Mouse (Mus musculus) kidney, adult 2 months (tissue): ENCODE results near the gene Ptprg. TPM values are rescaled to one million over a fixed set of nuclear protein-coding genes. Genes with fewer than 3 reads are reported as not detected.

Experiments
- DNase-seq: peaks from one replicate; pipeline ENCODE4 v3.0.0; 2021
- H3K27ac ChIP-seq: fragments of 200-500 bp; 2 replicates; pipeline ENCODE4 v1.5.1; 2012; ENCODE audit warnings: low read depth, low read length, control low read depth, inconsistent platforms; ENCODE audit not compliant: insufficient read depth
- H3K27me3 ChIP-seq: fragments of 200-500 bp; replicated peaks from 2 replicates; pipeline ENCODE4 v1.6.1; 2012; ENCODE audit warnings: mild to moderate bottlenecking, moderate library complexity, low read length, inconsistent platforms; ENCODE audit not compliant: control insufficient read depth, insufficient read depth
- H3K36me3 ChIP-seq: fragments of 200-500 bp; 2 replicates; pipeline ENCODE4 v1.6.1; 2012; ENCODE audit warnings: mild to moderate bottlenecking, moderate library complexity, low read length, inconsistent platforms; ENCODE audit not compliant: control insufficient read depth, insufficient read depth
- H3K4me1 ChIP-seq: fragments of 200-500 bp; 2 replicates; pipeline ENCODE4 v1.6.1; 2011; ENCODE audit warnings: low read length; ENCODE audit not compliant: control insufficient read depth, insufficient read depth
- H3K4me3 ChIP-seq: fragments of 200-500 bp; 2 replicates; pipeline ENCODE4 v1.5.1; 2011; ENCODE audit warnings: mild to moderate bottlenecking, low read depth, low read length, control low read depth; ENCODE audit not compliant: insufficient read depth
- CTCF ChIP-seq: fragments of 200-500 bp; conservative IDR thresholded peaks from 2 replicates; pipeline ENCODE4 v1.5.1; 2011; ENCODE audit warnings: low read depth, mild to moderate bottlenecking, control low read depth, low read length, moderate library complexity, mixed read lengths; ENCODE audit not compliant: insufficient read depth, insufficient read length
- POLR2A ChIP-seq: fragments of 200-500 bp; IDR thresholded peaks from one replicate; pipeline ENCODE4 v1.6.1; 2011; ENCODE audit warnings: low read depth, low read length, control low read depth
- WGBS: fragments of 180-500 bp; shearing (Covaris S2); methylation state at CpG from one replicate; pipeline ENCODE4 v1.1.7; 2018; 5-methylcytosine and 5-hydroxymethylcytosine counted together
- polyA plus RNA-seq: library from polyadenylated mRNA; depleted of rRNA; stranded (reverse); fragments of >200 nt; gene quantifications from 2 replicates; pipeline ENCODE4 v1.2.3, GENCODE M21; 2012

Gene Ptprg
- polyA plus RNA-seq, 1 experiment, result 39.2 TPM

DNA sequence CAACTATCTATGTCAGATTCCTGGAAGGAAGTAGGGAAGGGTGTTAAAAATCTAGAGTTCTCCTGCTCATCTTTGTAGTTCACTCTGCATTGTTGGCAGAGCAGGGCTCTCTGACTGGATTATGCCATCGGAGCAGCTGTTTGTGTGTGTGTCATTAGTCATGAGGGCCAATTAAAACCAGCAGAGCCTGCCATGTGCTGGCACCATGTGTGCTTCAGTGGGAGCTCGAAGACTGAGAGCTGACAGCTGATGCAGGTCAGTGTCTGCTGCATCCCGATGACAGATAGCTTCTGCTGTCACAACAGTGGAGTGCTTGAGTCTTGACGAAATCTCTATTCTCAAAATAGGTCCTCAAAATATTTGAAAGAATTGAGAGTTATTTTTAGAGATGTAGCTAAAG lies 631.7 kb downstream of the Ptprg start:
- WGBS, result 80% methylated on average over 4 of the region's 4 CpGs

DNA sequence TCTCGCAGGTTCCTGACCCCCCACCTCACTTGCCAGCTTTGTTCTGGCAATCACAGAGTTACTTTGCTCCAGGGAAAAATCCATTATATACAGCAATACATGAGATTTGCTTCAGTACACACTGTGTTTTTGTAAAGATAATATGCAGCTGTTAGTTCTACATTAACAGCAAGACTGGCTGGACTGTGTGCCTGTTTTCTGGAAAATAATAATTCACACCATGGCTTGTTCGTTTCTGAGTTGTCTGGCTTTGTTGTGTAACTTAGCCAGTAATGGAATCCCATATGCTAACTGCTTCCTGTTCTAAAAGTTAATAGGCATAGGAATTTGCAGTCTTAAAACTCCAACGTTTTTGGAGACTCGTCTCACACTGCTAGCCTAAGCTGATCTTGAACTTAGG lies 635.0 kb downstream of the Ptprg start:
- TF ChIP-seq POLR2A, result no peak
- TF ChIP-seq CTCF, result no peak
- 28% methylated on average over 4 of the region's 4 CpGs for WGBS
- Histone ChIP-seq H3K4me1 (peaks cover 14% of the 10 kb centered on the region; the same call in 1 of the 2 replicates), H3K27me3 (no peaks in the 10 kb centered on the region), H3K36me3 (no peaks in the 10 kb centered on the region), H3K27ac (no peak overlapping the region), H3K4me3 (no peak overlapping the region)
- DNase-seq, result no peak

More for the DNA sequence above, 631.7 kb downstream of the Ptprg start:
- DNase-seq, result no peak
- TF ChIP-seq CTCF (no peak), POLR2A (no peak)
- H3K4me1 ChIP-seq, result peaks cover 14% of the 10 kb centered on the region; the same call in 1 of the 2 replicates
- no peak overlapping the region for H3K4me3 ChIP-seq
- H3K27ac ChIP-seq, result no peak overlapping the region
- no peaks in the 10 kb centered on the region for H3K36me3 ChIP-seq
- no peaks in the 10 kb centered on the region for H3K27me3 ChIP-seq

GRCm38 (mm10) chr14:12189266-12189665 lies 635.9 kb downstream of the Ptprg start:
- no peaks in the 10 kb centered on the region for H3K36me3 ChIP-seq
- DNase-seq, result no peak
- WGBS, result 82% methylated on average over 3 of the region's 3 CpGs
- H3K4me3 ChIP-seq, result no peak overlapping the region
- TF ChIP-seq CTCF (no peak), POLR2A (no peak)
- no peak overlapping the region for H3K27ac ChIP-seq
- H3K27me3 ChIP-seq, result no peaks in the 10 kb centered on the region
- H3K4me1 ChIP-seq, result peaks cover 14% of the 10 kb centered on the region; the same call in 1 of the 2 replicates

DNA sequence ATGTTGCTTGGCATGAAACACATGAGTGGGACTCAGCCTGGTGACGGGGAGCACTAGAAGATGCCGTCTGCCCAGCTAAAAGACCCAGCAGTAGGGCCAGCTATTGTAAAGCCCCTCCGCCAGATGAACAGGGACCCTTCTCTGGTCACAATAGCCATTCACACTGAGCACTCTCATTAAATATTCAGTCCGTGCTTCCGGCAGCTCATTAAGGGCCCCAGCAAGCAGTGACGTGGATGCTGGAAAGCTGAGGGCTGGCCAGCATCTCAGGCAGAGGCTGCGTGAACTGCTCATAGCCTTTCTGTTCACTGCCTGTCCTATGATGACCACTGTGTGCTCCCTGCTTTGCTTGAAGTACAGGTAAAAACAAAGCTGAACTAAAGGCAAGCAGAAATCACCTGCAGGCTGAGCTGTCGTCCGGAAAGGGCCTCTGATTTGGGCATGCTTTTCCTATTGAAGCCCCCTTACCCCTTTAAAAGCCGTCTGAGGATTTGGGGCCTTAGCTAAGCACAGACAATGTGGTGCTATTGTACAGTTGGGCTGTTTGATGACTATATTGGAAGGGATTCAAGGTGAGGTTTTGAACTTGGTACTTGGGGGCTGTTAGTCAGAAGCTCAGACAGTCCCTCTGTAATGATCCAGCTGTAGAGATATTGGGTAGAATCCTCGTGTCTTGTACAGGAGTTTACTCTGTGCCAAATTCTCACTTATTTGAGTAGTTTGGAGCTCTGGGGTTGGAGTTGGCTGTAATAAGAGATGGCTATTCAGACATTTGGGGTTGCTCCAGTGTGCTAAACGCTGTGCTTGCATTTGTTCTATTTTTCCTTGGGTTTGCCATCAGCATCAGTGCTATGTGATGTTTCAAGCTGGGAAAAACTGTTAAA lies 636.6 kb downstream of the Ptprg start:
- 77% methylated on average over 12 of the region's 12 CpGs for WGBS
- H3K27me3 ChIP-seq, result no peaks in the 10 kb centered on the region
- no peak for DNase-seq
- H3K36me3 ChIP-seq, result no peaks in the 10 kb centered on the region
- no peak overlapping the region for H3K4me3 ChIP-seq
- peaks cover 14% of the 10 kb centered on the region; the same call in 1 of the 2 replicates for H3K4me1 ChIP-seq
- TF ChIP-seq POLR2A (no peak), CTCF (no peak)
- H3K27ac ChIP-seq, result no peak overlapping the region

DNA sequence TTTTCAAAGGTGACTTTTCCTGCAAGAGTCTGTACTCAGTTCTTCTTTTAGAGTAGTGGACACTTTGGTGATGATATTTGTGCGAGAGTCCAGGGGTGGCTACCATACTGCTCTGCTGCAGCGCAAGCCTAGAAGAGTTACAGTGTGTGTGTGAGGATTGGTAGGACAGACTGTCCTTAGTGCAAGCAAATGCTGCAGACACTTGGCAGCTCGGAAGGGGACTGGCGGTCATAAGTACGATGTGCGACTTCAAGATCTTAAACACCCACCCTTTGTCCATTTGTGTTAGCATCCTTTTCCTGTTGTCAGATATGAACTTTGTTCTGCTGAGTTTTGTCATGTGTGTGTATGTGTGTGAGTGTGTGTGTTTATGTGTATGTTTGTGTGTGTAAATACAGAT lies 637.7 kb downstream of the Ptprg start:
- peaks cover 14% of the 10 kb centered on the region; the same call in 1 of the 2 replicates for H3K4me1 ChIP-seq
- WGBS, result 96% methylated on average over 6 of the region's 6 CpGs
- H3K4me3 ChIP-seq, result no peak overlapping the region
- TF ChIP-seq POLR2A, result no peak
- TF ChIP-seq CTCF, result no peak
- no peaks in the 10 kb centered on the region for H3K27me3 ChIP-seq
- no peaks in the 10 kb centered on the region for H3K36me3 ChIP-seq
- no peak for DNase-seq
- no peak overlapping the region for H3K27ac ChIP-seq

DNA sequence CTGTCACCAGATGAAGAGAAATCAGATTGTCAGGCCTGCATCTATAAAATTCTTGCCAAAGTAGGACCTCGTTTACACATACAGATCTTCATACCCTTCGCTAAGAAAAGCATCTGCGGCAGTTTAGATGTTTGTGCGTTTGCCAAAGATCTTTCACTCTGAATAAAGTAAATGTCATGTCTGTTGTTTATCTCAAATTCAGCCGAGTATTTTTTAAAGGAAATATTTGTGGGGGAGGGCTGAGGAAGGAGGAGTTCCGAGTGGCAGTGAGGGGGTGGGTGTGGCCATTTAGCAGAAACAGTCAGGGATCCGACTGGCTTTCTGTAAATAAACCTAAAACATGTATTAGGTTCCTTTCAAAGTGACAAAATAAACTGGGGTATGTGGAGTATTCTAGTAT lies 645.4 kb downstream of the Ptprg start:
- peaks cover 18% of the 10 kb centered on the region; the same call in 1 of the 2 replicates for H3K4me1 ChIP-seq
- WGBS, result 56% methylated on average over 7 of the region's 7 CpGs
- no peaks in the 10 kb centered on the region for H3K27me3 ChIP-seq
- H3K36me3 ChIP-seq, result no peaks in the 10 kb centered on the region
- peak; percentile 35 for DNase-seq
- no peak overlapping the region for H3K4me3 ChIP-seq
- TF ChIP-seq CTCF (no peak), POLR2A (no peak)
- no peak overlapping the region for H3K27ac ChIP-seq

DNA sequence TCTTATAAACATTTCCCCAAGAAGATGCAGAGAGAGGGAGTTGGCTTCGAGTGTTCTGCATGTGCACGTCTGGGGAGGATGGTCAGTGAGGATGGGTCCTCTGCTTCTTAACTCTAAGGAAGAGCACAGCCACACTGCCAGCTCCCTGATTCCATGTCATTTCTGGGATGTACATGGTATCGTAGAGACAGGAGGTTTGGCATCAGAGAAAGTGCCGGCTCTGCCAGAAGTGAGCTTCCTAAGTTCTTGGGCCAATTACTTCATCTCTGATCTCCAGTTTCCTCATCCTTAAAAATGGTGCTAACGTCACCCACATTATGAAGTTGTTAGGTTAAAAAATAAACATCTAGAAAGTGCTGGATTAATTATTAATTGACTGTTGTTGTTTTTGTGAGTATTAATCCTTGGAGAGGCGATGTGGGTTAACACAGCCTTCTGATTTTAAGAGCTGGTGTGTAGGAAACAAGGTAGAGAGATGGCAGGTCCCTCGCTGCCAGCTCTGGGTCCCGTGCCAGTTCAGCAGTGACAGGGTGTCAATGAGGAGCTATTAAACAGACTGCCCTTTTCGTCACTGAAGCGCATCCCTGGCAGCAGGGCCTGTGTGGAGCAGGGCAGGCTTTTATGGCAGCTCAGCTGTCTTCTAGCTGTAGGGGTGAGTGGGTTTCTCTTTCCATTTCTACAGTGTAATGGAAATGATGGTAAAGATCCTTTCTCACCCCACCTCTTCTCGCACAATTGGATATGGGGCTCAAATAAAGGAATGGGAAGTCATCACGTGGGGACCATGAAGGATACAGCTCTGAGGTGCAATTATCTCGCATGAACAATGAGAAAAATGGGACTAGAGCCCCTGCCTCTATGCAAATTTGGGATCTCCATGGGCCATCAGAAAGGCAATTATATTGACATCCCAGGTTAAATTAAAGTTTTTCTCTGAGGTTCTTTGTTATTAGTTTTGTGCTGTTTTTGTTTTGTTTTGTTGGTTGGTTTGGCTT lies 646.9 kb downstream of the Ptprg start:
- WGBS, result 51% methylated on average over 13 of the region's 13 CpGs
- no peak overlapping the region for H3K4me3 ChIP-seq

More for the DNA sequence above, 646.9 kb downstream of the Ptprg start:
- no peaks in the 10 kb centered on the region for H3K36me3 ChIP-seq
- H3K4me1 ChIP-seq, result peaks cover 18% of the 10 kb centered on the region; the same call in 1 of the 2 replicates
- peak overlapping the region; percentile 61 for H3K27ac ChIP-seq
- H3K27me3 ChIP-seq, result no peaks in the 10 kb centered on the region
- TF ChIP-seq CTCF (no peak), POLR2A (no peak)
- peak; percentile 68 for DNase-seq
